Mouse (Mus musculus): ENCODE measurements around the gene Ctr9.

Gene Ctr9

GRCm38 (mm10) chr7:111028281-111029045 is at the start of gene Ctr9:
Gene Ctr9, plus strand, starts transcription at chr7:111028951.
- peak; percentile 75 for DNase-seq (ENCODE audit: extremely low spot score, low read depth, low spot score)

DNA sequence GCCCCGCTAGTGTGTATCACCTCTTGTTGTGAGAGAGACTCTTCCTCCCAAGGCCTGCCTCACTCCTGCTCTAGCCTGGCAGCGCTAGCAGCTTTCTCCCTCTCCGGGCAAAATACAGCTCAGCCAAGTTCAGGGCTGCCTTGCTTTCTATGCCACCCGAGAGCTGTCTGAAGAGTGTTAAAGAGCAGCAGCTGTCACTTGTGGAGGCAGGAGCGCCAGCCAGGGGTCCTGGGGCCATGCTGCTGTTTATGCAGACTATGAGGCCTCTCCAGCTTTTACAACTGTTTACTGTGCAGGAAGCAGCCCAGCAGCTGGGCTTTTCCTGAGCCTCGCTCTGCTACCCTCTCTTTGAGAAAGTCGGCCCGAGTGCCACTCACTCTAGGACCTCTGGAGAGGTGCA is 47.7 kb upstream of the Ctr9 start:
- no peak for DNase-seq (ENCODE audit: extremely low spot score, low read depth, low spot score)

- DNase-seq (ENCODE audit: extremely low spot score, low read depth, low spot score), result no peak
Measured at GRCm38 (mm10) chr7:110982053-110982705, 46.6 kb upstream of the Ctr9 start, which contains the start of gene Mrvi1. Gene Mrvi1, minus strand, starts transcription at chr7:110982461.

DNA sequence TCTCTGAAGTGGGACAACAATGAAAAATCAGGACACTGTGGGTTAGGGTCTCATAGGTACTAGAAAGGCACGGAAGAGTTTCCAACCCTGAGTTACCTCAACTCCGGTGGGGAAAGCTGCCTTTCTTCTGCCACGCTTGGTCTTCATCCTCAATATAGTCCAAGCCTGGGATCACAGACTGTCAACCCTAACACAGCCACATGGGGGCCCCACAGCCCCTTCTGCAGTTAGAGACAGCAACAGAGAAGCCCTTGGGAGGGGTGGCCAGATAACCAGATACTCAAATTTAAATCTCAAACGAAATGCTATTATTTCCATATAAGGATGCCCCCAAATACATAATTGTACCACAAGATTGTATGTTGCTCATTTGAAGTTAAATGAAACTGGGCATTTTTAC is 46.0 kb upstream of the Ctr9 start:
- no peak for DNase-seq (ENCODE audit: extremely low spot score, low read depth, low spot score)

DNA sequence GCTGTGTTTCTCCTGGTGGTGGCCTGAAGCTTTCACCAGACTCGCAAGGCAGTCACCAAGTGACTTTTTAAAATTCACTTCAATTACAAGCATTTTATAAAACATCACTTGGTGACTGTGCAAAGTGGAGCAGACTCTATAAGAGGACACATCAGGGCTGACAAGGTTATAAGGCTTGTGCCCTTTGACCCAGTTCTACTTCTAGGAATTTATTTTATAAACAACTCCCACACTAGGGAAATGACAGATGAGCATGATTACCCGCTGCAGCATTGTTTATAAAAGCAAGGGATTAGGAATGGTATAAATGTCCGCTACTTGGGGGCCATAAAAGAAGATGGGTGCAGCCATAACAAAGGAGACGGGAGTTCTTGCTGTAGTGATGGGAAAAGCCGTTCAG is 45.1 kb upstream of the Ctr9 start:
- no peak for DNase-seq (ENCODE audit: extremely low spot score, low read depth, low spot score)

GRCm38 (mm10) chr7:110985581-110986265 is 43.0 kb upstream of the Ctr9 start:
- no peak for DNase-seq (ENCODE audit: extremely low spot score, low read depth, low spot score)

GRCm38 (mm10) chr7:110988081-110988480 is 40.7 kb upstream of the Ctr9 start:
- DNase-seq (ENCODE audit: extremely low spot score, low read depth, low spot score), result no peak

- no peak for DNase-seq (ENCODE audit: extremely low spot score, low read depth, low spot score)
Measured at GRCm38 (mm10) chr7:110989286-110989879, 39.4 kb upstream of the Ctr9 start.

DNA sequence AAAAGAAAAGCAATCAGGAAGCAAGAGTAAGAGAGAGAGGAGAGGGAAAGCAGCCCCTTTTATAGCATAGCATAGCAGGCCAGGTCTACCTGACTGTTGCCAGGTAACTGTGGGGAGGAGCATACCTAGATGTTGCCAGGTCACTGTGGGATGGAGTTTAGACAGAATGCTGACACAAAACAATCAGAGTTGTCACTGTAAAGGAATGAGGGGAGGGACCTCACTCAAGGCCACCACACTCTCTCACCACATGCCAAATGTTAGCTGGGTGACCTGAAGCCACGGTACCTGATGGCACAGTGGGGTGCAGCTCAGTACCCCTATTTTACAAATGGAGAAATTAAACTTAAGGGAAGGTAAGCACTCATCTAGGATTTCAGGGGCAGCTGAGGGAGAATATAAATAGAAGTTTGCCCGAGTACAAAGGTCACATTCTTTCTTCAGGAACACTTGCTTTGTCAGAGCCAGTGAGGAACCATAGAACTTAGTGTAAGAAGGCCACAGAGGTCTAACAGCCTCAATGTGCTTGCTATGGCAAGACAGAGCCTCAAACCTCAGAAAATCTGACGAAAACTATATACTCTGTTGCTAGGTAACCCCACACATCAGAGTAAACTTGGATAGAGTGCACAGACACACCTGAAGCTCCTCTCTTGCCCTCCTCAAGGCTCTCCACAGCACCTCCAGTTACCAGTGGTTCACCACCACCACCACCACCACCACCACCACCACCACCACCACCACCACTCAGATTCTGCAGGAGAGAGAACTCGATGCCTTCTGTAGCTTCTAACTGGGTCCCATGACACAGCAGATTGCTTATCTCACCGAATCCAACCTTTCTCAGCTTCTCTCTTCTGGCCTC is 38.2 kb upstream of the Ctr9 start:
- no peak for DNase-seq (ENCODE audit: extremely low spot score, low read depth, low spot score)

DNA sequence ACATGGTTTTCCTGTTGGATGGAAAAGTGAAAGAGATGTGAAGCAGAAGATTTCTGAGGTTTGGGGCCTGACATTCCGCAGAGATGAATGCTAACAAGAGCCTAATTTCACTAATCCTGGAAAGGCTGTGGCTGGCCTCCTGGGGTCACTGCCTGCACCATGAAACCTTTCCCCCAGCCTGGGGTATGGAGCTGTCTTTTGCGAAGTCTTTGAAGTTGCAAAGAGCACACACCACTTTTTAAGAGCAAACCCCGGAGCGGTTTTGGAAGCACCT is 37.6 kb upstream of the Ctr9 start:
- DNase-seq (ENCODE audit: extremely low spot score, low read depth, low spot score), result no peak

GRCm38 (mm10) chr7:110998887-110999827 is 29.6 kb upstream of the Ctr9 start:
- no peak for DNase-seq (ENCODE audit: extremely low spot score, low read depth, low spot score)

DNA sequence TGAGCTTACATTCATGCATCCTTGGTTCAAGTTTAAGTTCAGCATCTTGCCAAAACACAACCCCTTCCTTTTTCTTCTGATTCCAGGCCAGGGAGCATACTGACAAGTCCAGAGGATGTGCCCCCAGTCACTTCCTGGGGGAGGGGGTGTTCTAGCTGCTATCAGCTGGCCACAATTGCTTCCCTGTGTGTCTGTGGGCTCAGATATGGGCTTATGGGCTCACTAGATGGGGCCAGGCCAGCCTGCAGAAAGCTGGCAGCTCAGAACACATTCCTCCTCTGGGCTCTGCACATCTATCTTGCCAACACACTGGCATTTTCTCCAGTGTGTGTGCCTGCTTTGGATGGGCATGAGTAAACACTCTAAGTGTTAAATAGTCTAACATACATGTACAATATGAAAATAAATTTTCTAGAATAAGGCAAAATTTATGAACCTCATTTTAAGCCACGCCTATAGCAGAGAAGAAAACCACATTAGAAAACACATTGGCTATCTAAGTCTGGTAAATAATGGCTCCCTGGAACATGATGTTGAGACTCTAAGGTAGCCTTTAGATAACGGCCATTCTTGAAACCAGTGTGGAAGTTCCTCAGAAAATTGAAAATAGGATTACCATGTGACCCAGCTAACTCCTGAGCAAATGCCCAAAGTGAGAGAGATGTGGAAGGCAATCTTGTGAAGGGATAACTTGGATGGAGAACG is 24.5 kb upstream of the Ctr9 start:
- no peak for DNase-seq (ENCODE audit: extremely low spot score, low read depth, low spot score)

DNA sequence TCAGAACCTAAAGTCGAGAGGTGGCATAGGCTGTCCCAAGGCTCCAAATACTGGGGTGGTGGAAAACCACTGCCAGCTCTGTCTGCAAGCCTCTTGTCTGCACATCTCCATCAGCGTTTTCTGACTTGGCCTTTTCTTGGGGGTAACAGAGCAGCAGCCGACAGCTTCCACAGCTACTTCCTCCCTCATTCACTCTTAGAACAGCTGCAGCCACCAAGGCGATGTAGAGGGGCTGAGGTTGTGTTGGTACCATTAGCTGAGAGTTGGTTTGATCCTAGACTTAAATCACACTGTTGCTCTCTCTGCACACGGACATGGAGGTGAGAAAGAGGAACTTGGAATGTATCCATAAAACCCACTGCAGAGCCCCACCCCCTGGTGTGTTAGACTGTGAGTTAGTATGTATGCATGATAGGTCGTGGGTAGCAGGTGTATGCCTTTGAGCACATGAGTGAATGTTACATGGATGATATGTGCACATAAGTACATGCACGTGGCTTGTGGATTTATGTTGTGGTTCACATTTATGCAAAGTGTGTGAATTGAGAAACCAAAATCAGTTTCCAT is 14.6 kb upstream of the Ctr9 start:
- no peak for DNase-seq (ENCODE audit: extremely low spot score, low read depth, low spot score)

DNA sequence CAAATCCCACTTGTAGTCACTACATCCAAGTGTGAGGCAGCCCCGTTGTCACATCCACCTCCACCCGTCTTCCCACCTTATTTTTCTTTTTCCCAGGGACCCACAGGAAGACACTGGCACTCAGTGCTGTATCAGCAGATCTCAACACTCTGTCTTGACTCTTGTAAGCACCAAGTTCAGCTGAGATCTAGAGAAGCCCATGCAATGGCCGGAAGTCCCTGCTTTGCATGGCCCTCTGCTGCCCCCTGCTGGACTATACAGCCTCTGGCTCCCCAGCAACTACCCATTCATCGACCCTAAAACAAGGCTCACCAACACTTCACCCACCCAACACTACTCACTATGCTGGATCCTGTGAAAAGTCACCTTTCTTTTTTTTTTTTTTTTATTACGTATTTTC is 13.9 kb upstream of the Ctr9 start:
- DNase-seq (ENCODE audit: extremely low spot score, low read depth, low spot score), result peak; percentile 58

DNA sequence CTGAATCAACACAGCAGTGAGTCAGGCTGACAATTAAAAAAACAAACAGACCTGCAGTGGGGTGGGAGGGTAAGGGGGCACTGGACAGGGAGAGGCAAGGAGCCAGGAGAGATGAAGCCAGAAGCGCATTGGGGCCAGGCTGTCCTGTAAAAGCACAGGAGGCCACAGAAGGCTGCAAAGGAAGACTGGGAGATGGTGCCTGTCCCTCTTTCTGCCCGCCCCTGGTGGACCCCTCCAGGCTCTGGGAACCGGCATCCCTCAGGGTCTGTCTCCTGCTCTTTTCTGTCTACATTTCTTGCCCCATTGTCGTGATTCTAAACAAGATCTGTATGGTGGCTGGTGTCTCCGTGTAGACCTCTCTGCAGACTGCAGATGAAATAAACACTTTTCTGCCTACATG is 13.0 kb upstream of the Ctr9 start:
- DNase-seq (ENCODE audit: extremely low spot score, low read depth, low spot score), result no peak

- DNase-seq (ENCODE audit: extremely low spot score, low read depth, low spot score), result no peak
Measured at GRCm38 (mm10) chr7:111016921-111017320, 11.8 kb upstream of the Ctr9 start.

DNA sequence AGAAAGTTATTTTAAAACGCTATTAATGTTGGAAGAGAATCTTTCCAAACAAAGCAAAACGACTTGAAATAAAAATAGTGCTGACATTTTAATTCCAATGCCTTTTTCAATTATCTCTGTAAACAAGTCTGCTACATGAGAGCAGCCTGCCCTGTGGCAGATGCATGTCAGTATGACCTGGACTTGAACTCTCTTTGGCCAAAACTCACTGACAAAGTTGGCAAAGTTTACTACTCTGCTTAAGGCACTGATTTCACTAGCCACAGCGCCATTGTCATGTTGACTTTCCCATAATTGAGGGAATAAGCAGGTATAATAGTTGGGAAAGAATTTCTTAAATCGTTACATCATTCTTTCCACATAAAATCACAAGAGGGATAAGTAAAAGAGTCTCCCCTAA is 7.9 kb upstream of the Ctr9 start:
- no peak for DNase-seq (ENCODE audit: extremely low spot score, low read depth, low spot score)

GRCm38 (mm10) chr7:111024068-111024594 is 4.6 kb upstream of the Ctr9 start:
- no peak for DNase-seq (ENCODE audit: extremely low spot score, low read depth, low spot score)

DNA sequence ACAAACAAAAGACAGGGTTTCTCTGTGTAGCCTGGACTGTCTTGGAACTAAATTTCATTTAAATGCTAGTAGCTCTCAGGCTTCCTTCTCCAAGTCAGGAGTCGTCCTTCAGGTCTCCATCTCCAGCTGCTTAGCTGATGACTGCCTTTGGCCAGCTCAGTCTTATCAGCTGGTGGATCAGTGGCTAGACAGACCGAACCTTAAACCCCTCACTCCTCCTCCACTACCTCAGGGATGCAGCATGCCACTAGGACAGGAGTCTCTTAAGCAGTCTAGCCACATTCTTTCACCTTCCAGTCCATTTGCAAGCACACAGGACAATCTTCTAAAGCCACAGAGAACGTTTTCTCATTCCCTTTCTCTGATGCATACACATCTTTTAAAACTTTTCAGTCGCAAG is 3.8 kb upstream of the Ctr9 start:
- no peak for DNase-seq (ENCODE audit: extremely low spot score, low read depth, low spot score)
